Comparison of ENCODE assay signal across 9 mouse cellular contexts in genomic region chr11:94994947-94995772, GRCm38 (mm10). TPM values are rescaled to one million over a fixed set of nuclear protein-coding genes. Genes with fewer than 3 reads are reported as not detected.
DNase-seq lines count a peak whose midpoint lies in the region; ATAC-seq and TF ChIP-seq lines count a peak whose summit lies in the region.
"Had no signal": no experiment of that assay in that cellular context is flagged by ENCODE, and none has a peak within 500 bp of the region (broad histone marks: within the 10 kb centered on the region; RNA-seq: fewer than 3 reads in every experiment).

No protein-coding gene starts in this region.

- peak; percentile 13 for DNase-seq in adrenal gland, adult 8-10 months
- no peak for DNase-seq in adrenal gland, postnatal 14 days
- no peak for DNase-seq in limb, embryonic 11.5 days (ENCODE audit: low spot score)
- no peak for DNase-seq in layer of hippocampus, postnatal 36 days
- no peak for DNase-seq in layer of hippocampus, adult 9-10 months (ENCODE audit: low spot score)

- H3K9ac ChIP-seq in limb, embryonic 11.5 days (ENCODE audit: low read length), result no peak overlapping the region

- no peak for TF ChIP-seq POLR2A in olfactory bulb, adult 2 months (IDR thresholded peaks at IDR 0.05; ENCODE audit: insufficient read depth, low read depth, low read length)

- peaks cover 73% of the 10 kb centered on the region for H3K4me1 ChIP-seq in megakaryocyte, embryonic 14.5 days
- H3K4me1 ChIP-seq in limb, embryonic 11.5 days (ENCODE audit: control insufficient read depth, insufficient read depth, low read length), result peaks cover 40% of the 10 kb centered on the region
- H3K4me1 ChIP-seq in olfactory bulb, adult 2 months (ENCODE audit: control insufficient read depth, insufficient read depth, low read length), result peaks cover 58% of the 10 kb centered on the region

- 88% methylated on average over 11 of the region's 11 CpGs for WGBS in limb, embryonic 11.5 days
- WGBS in olfactory bulb, adult 2 months, result 61% methylated on average over 11 of the region's 11 CpGs

- no peaks in the 10 kb centered on the region for H3K9me3 ChIP-seq in megakaryocyte, embryonic 14.5 days
- no peaks in the 10 kb centered on the region for H3K9me3 ChIP-seq in limb, embryonic 11.5 days (ENCODE audit: control insufficient read depth, low read length)

- H3K27ac ChIP-seq in limb, embryonic 11.5 days (replicated peaks; ENCODE audit: low read depth, low read length), result no peak overlapping the region
- no peak overlapping the region for H3K27ac ChIP-seq in olfactory bulb, adult 2 months (ENCODE audit: insufficient read depth, low read depth, low read length)

- no peak for ATAC-seq in megakaryocyte, adult 5-6 weeks (ENCODE audit: poor library complexity, severe bottlenecking)
- ATAC-seq in limb, embryonic 11.5 days (ENCODE audit: insufficient number of reproducible peaks, low FRiP score, low TSS enrichment, low read depth), result no peak

- H3K4me3 ChIP-seq in megakaryocyte, embryonic 14.5 days (replicated peaks), result peak overlapping the region; percentile 99
- H3K4me3 ChIP-seq in limb, embryonic 11.5 days (ENCODE audit: low read depth, low read length), result 0 out of 2 replicates have a peak overlapping the region, but pooled peaks have one; percentile 95
- peak overlapping the region; percentile 92 for H3K4me3 ChIP-seq in olfactory bulb, adult 2 months (ENCODE audit: insufficient read depth, low read depth, low read length)

- no peak for TF ChIP-seq CTCF in olfactory bulb, adult 2 months (IDR thresholded peaks at IDR 0.05; ENCODE audit: insufficient read depth, low read depth, low read length)

- H3K27me3 ChIP-seq in megakaryocyte, embryonic 14.5 days (replicated peaks), result no peaks in the 10 kb centered on the region
- H3K27me3 ChIP-seq in limb, embryonic 11.5 days (ENCODE audit: control insufficient read depth, insufficient read depth, low read length), result no peaks in the 10 kb centered on the region

- peaks cover 80% of the 10 kb centered on the region for H3K36me3 ChIP-seq in megakaryocyte, embryonic 14.5 days (replicated peaks; ENCODE audit: low read length)
- H3K36me3 ChIP-seq in limb, embryonic 11.5 days (ENCODE audit: control insufficient read depth, insufficient read depth, low read length), result peaks cover 23% of the 10 kb centered on the region

- peak overlapping the region; percentile 96 for H3K4me2 ChIP-seq in limb, embryonic 11.5 days (ENCODE audit: low read depth, severe bottlenecking)

RNA-seq across cellular contexts. Expression of gene Ppp1r9b, which starts 4.3 kb away (rescaled TPM):
- 100 to 1,000 TPM; 116 to 149 (median 131) TPM for total RNA-seq in adrenal gland, adult 8-10 months (2022)
- total RNA-seq in adrenal gland, postnatal 14 days (2021), result 101 and 109 TPM in 2 replicates
- polyA plus RNA-seq in megakaryocyte, embryonic 14.5 days (2012; ENCODE audit: insufficient read depth, low replicate concordance), result 211 and 280 TPM in 2 replicates
- total RNA-seq in megakaryocyte, adult 5-6 weeks (2015), result 73.7 and 76.7 TPM in 2 replicates
- total RNA-seq in megakaryocyte, adult 5-6 weeks (2017), result 155 and 158 TPM in 2 replicates
- polyA plus RNA-seq in limb, embryonic 11.5 days (2014; fragmentation: Nextera tagmentation; extraction: Ambion mirVana), result 14.4 and 14.8 TPM in 2 replicates
- 129 TPM in 1 of 2 replicates, not detected in the other for polyA plus RNA-seq in olfactory bulb, adult 2 months (2012; ENCODE audit: insufficient read depth, insufficient read length, low replicate concordance, missing spikeins)
- 100 to 1,000 TPM; 931 to 932 TPM for total RNA-seq in layer of hippocampus, postnatal 36 days (2021)

RNA-seq across cellular contexts. Expression of gene Samd14, which starts 14.5 kb away (rescaled TPM):
- total RNA-seq in adrenal gland, adult 8-10 months (2022), result 1 to 10 TPM; 3.9 to 9.1 (median 5.6) TPM
- total RNA-seq in adrenal gland, postnatal 14 days (2021), result 5.4 and 7.3 TPM in 2 replicates
- 775 and 2,394 TPM in 2 replicates for polyA plus RNA-seq in megakaryocyte, embryonic 14.5 days (2012; ENCODE audit: insufficient read depth, low replicate concordance)
- total RNA-seq in megakaryocyte, adult 5-6 weeks (2015), result 0.74 and 1.0 TPM in 2 replicates
- total RNA-seq in megakaryocyte, adult 5-6 weeks (2017), result 0.18 and 0.69 TPM in 2 replicates
- 34.1 and 35.6 TPM in 2 replicates for polyA plus RNA-seq in limb, embryonic 11.5 days (2014; fragmentation: Nextera tagmentation; extraction: Ambion mirVana)
- polyA plus RNA-seq in olfactory bulb, adult 2 months (2012; ENCODE audit: insufficient read depth, insufficient read length, low replicate concordance, missing spikeins), result not detected in 2 replicates
- total RNA-seq in layer of hippocampus, postnatal 36 days (2021), result 10 to 100 TPM; 43.3 to 46.5 TPM

RNA-seq across cellular contexts. Expression of gene Sgca, which starts 19.0 kb away (rescaled TPM):
- total RNA-seq in adrenal gland, adult 8-10 months (2022), result not detected
- total RNA-seq in adrenal gland, postnatal 14 days (2021), result 0.26 TPM in 1 of 2 replicates, not detected in the other
- polyA plus RNA-seq in megakaryocyte, embryonic 14.5 days (2012; ENCODE audit: insufficient read depth, low replicate concordance), result 0.51 TPM in 1 of 2 replicates, not detected in the other
- total RNA-seq in megakaryocyte, adult 5-6 weeks (2015), result not detected in 2 replicates
- not detected in 2 replicates for total RNA-seq in megakaryocyte, adult 5-6 weeks (2017)
- polyA plus RNA-seq in limb, embryonic 11.5 days (2014; fragmentation: Nextera tagmentation; extraction: Ambion mirVana), result 0.60 and 0.70 TPM in 2 replicates
- not detected in 2 replicates for polyA plus RNA-seq in olfactory bulb, adult 2 months (2012; ENCODE audit: insufficient read depth, insufficient read length, low replicate concordance, missing spikeins)
- under 1 TPM in 1 of 2 experiments, not detected in 1; 0.48 TPM for total RNA-seq in layer of hippocampus, postnatal 36 days (2021)

RNA-seq across cellular contexts. Expression of gene Hils1, which starts 27.8 kb away (rescaled TPM):
- total RNA-seq in adrenal gland, adult 8-10 months (2022), result not detected
- not detected in 2 replicates for total RNA-seq in adrenal gland, postnatal 14 days (2021)
- polyA plus RNA-seq in megakaryocyte, embryonic 14.5 days (2012; ENCODE audit: insufficient read depth, low replicate concordance), result not detected in 2 replicates
- not detected in 2 replicates for total RNA-seq in megakaryocyte, adult 5-6 weeks (2015)
- not detected in 2 replicates for total RNA-seq in megakaryocyte, adult 5-6 weeks (2017)
- not detected in 2 replicates for polyA plus RNA-seq in limb, embryonic 11.5 days (2014; fragmentation: Nextera tagmentation; extraction: Ambion mirVana)
- not detected in 2 replicates for polyA plus RNA-seq in olfactory bulb, adult 2 months (2012; ENCODE audit: insufficient read depth, insufficient read length, low replicate concordance, missing spikeins)
- total RNA-seq in layer of hippocampus, postnatal 36 days (2021), result not detected
- total RNA-seq: adrenal gland, adult 18-20 months had no signal

RNA-seq across cellular contexts. Expression of gene Pdk2, which starts 46.0 kb away (rescaled TPM):
- 10 to 100 TPM; 60.9 to 90.5 (median 76.0) TPM for total RNA-seq in adrenal gland, adult 8-10 months (2022)
- 147 and 156 TPM in 2 replicates for total RNA-seq in adrenal gland, postnatal 14 days (2021)
- polyA plus RNA-seq in megakaryocyte, embryonic 14.5 days (2012; ENCODE audit: insufficient read depth, low replicate concordance), result 35.1 and 38.6 TPM in 2 replicates
- 4.5 and 6.3 TPM in 2 replicates for total RNA-seq in megakaryocyte, adult 5-6 weeks (2015)
- total RNA-seq in megakaryocyte, adult 5-6 weeks (2017), result 0.73 and 1.7 TPM in 2 replicates
- polyA plus RNA-seq in limb, embryonic 11.5 days (2014; fragmentation: Nextera tagmentation; extraction: Ambion mirVana), result 19.3 and 20.1 TPM in 2 replicates
- not detected in 2 replicates for polyA plus RNA-seq in olfactory bulb, adult 2 months (2012; ENCODE audit: insufficient read depth, insufficient read length, low replicate concordance, missing spikeins)
- 100 to 1,000 TPM; 118 to 121 TPM for total RNA-seq in layer of hippocampus, postnatal 36 days (2021)
